Comparison of ENCODE assay signal across 1 mouse cellular context in the genomic region with DNA sequence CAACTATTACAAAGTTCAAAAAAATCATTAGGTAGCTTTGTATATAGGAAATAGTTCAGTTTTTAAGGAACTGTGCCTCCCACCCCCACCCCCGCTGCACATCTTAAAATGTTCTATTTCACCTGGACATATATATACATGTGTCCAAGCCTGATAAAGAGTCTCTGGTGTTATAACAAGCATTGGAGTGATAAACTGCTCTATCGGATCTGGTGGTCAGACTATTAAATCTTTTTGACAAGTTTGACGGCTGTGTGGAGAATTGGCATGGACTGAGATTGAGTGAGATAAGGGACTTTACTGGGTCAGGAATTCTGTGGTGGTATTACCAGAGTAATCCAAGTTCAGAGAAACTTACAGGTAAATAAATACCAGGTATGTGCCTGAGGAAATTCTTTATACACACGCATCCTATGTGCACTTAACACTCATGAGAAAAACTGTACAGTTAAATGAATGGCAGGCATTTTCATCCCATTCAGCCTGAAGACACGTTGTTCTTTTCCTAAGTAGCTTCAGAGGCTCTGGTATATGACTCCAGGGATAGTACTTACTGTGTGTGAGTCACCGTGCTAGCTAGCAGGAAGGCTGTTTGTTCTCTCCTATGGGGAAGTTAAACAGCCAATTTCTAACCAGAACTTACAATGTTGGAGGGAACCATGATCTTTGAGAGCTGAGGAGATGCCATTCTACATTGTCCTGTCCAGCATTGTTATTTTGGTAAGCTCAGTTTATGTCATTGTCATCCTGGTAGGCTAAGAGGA.
TF ChIP-seq lines count a peak whose summit lies in the region.

No protein-coding gene starts in this region.

TF ChIP-seq in MEL, 35 proteins besides CTCF, POLR2A, EP300 and RAD21 (continued from another document):
- TF ChIP-seq ZMIZ1 (IDR thresholded peaks at IDR 0.05; ENCODE audit: low read depth, low read length) (no peak), TCF12 (IDR thresholded peaks at IDR 0.05; ENCODE audit: low read depth, low read length) (peak; percentile 81), ELF1 (IDR thresholded peaks at IDR 0.05; ENCODE audit: low read depth, low read length) (no peak), RCOR1 (IDR thresholded peaks at IDR 0.05; ENCODE audit: low read depth, low read length) (peak; percentile 93), MXI1 (IDR thresholded peaks at IDR 0.05; ENCODE audit: low read depth, low read length) (peak; percentile 59; the same call in 1 of the 2 replicates), ZC3H11A (IDR thresholded peaks at IDR 0.05; ENCODE audit: low read depth, low read length) (no peak), POLR2AphosphoS5 (IDR thresholded peaks at IDR 0.05; ENCODE audit: borderline replicate concordance, low read depth, low read length) (no peak), ZNF384 (IDR thresholded peaks at IDR 0.05; ENCODE audit: low read depth, low read length) (no peak), NRF1 (IDR thresholded peaks at IDR 0.05; ENCODE audit: insufficient read depth, low read depth, low read length, poor library complexity, severe bottlenecking) (no peak), MYB (IDR thresholded peaks at IDR 0.05; ENCODE audit: low read depth, low read length) (no peak), TBP (IDR thresholded peaks at IDR 0.05; ENCODE audit: low read depth, low read length) (no peak), E2F4 (IDR thresholded peaks at IDR 0.05; ENCODE audit: borderline replicate concordance, low read depth, low read length) (no peak), MEF2A (IDR thresholded peaks at IDR 0.05; ENCODE audit: extremely low read depth, insufficient replicate concordance, low read depth, low read length, poor library complexity, severe bottlenecking) (no peak), UBTF (IDR thresholded peaks at IDR 0.05; ENCODE audit: borderline replicate concordance, insufficient read depth, low read depth, low read length) (no peak), HCFC1 (IDR thresholded peaks at IDR 0.05; ENCODE audit: low read depth, low read length) (no peak), SIN3A (IDR thresholded peaks at IDR 0.05; ENCODE audit: low read length) (peak; percentile 40), GABPA (IDR thresholded peaks at IDR 0.05; ENCODE audit: low read depth, low read length) (no peak)
